Mouse (Mus musculus) left cerebral cortex, postnatal 14 days (tissue): ENCODE data around the gene Vhl. TPM values are rescaled to one million over a fixed set of nuclear protein-coding genes. Genes with fewer than 3 reads are reported as not detected.

Source experiments
- DNase-seq, 2 experiments: peaks; one replicate each; pipeline ENCODE4 v3.0.0; 2021 to 2022; ENCODE audit warnings: low spot score in 2 of 2, mixed read lengths in 1 of 2
- intact Hi-C: fragments of 180-260 bp; cut with DNase I; formaldehyde crosslinking; loops from one replicate; pipeline ENCODE4 v1.15.1; 2025
- total RNA-seq, 2 experiments: library from RNA; stranded (reverse); gene quantifications; 2 replicates each; pipeline ENCODE4 v1.2.3; 2021

Gene Vhl
- total RNA-seq, 2 experiments from 2014 or later, result 48.4 to 51.9 TPM

DNA sequence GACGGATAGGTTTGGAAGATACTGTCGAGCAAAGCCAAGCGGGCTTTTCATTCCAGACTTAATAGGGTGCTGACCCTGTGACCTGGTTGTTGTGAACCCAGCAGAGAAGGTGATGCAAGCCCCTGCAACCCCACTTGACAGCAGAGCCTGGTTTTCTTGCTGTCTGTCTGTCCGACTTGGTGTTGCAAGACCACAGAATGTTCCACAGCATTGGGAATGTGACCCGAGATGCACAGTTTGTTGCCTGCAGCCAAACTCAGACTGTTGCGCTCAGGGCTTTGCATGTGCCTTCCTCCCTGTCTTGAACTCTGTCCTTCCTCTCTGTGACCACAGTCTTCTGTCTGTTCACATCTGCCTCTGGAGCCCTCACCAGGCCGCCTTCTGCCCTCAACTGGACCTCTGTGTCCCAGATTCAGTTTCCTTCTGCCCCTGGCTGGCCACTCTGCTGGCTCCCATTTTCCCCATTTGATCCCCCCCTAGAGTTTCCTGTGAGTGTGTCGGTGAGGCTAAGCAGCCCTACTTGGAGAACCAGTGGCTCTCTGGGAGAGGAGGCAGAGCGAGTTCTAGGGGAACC is 56.3 kb downstream of the Vhl start:
- intact Hi-C loops, result loop anchor here (2.0 kb wide), 1 partner anchor 41 kb away; the partner anchor contains the start of gene Irak2
- DNase-seq, result no peak

Other genes with a start within 250 kb of the Vhl start
- 10 to 100 TPM; 48.6 to 56.8 TPM for gene Tada3, start 246.1 kb upstream of the Vhl start, total RNA-seq
- 100 to 1,000 TPM; 285 to 296 TPM for gene Arpc4, start 245.8 kb upstream of the Vhl start, total RNA-seq
- 1 to 10 TPM; 6.5 to 7.8 TPM for gene Ttll3, start 234.7 kb upstream of the Vhl start, total RNA-seq
- gene Rpusd3, start 204.6 kb upstream of the Vhl start, total RNA-seq, result 10 to 100 TPM; 13.4 to 16.5 TPM
- gene Cidec, start 188.2 kb upstream of the Vhl start, total RNA-seq, result not detected
- gene Jagn1, start 181.4 kb upstream of the Vhl start, total RNA-seq, result 10 to 100 TPM; 47.9 to 48.3 TPM
- under 1 TPM; 0.53 to 0.55 TPM for gene Il17re, start 165.5 kb upstream of the Vhl start, total RNA-seq
- gene Il17rc, start 152.5 kb upstream of the Vhl start, total RNA-seq, result 1 to 10 TPM; 3.9 to 5.4 TPM
- gene Creld1, start 140.7 kb upstream of the Vhl start, total RNA-seq, result 100 to 1,000 TPM; 107 to 111 TPM
- gene Prrt3, start 122.0 kb upstream of the Vhl start, total RNA-seq, result 10 to 100 TPM; 48.0 to 48.6 TPM
- 10 to 100 TPM; 85.3 to 86.4 TPM for gene Emc3, start 92.3 kb upstream of the Vhl start, total RNA-seq
- 1 to 10 TPM; 2.2 to 3.2 TPM for gene Fancd2, start 92.3 kb upstream of the Vhl start, total RNA-seq
- under 1 TPM in 1 of 2 experiments, not detected in 1; 0.42 TPM for gene Fancd2os, start 23.2 kb upstream of the Vhl start, total RNA-seq
- gene Brk1, start 19.2 kb upstream of the Vhl start, total RNA-seq, result 100 to 1,000 TPM; 236 to 243 TPM
- gene Irak2, start 14.5 kb downstream of the Vhl start, total RNA-seq, result 10 to 100 TPM; 19.5 to 23.5 TPM
- gene Tatdn2, start 73.1 kb downstream of the Vhl start, total RNA-seq, result 10 to 100 TPM; 70.4 to 71.4 TPM
- gene Ghrl, start 95.9 kb downstream of the Vhl start, total RNA-seq, result not detected
- 10 to 100 TPM; 75.4 to 78.0 TPM for gene Sec13, start 116.8 kb downstream of the Vhl start, total RNA-seq